Mouse (Mus musculus): ENCODE results near the gene Tcf12.

DNA sequence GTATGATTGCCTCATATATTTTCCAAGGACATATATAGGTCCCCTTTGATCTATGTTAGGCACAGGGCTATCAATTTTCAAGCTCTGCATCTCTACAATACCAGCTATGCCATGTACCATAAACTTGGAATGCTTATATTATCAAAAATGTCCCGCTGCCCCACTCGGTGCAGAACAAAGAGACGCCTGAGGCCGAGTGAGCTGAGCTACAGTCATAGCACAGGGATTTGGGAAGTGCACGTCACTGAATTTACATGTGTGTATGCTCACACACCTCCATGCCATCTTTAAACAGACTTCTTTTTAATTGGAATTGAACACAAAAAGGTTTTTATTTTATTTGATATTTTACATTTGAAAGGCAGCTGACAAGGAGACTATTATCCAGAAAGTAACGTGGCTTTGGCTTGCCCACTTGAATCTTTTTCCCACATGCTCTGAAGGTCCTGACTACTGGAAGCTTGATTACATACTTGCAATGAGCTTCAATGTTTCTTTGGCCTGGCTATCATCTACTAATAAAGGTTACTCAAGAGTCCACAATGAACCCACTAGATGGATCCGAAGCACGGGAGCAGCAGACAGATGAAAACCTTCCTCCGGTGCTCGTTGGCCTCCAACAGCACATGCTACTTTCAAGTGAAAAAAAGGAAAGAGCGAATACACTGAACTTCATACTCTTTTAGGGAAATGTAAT lies 217.3 kb downstream of the Tcf12 start:
- TF ChIP-seq CTCF (IDR thresholded peaks at IDR 0.05; ENCODE audit: borderline replicate concordance, insufficient read depth, low read length) = no peak
- no peak for TF ChIP-seq POLR2A (IDR thresholded peaks at IDR 0.05; ENCODE audit: low read depth, low read length)
